Mouse (Mus musculus): ENCODE results near the gene Ero1lb. TPM values are rescaled to one million over a fixed set of nuclear protein-coding genes. Genes with fewer than 3 reads are reported as not detected.
"Not testable (repeated sequence)": the region's sequence is repeated elsewhere in the genome, so short reads cannot be mapped to it uniquely, and the experiment has no call there.

Gene Ero1lb
- polyA plus RNA-seq, 1 experiment from 2014 or later = 14.3 TPM

DNA sequence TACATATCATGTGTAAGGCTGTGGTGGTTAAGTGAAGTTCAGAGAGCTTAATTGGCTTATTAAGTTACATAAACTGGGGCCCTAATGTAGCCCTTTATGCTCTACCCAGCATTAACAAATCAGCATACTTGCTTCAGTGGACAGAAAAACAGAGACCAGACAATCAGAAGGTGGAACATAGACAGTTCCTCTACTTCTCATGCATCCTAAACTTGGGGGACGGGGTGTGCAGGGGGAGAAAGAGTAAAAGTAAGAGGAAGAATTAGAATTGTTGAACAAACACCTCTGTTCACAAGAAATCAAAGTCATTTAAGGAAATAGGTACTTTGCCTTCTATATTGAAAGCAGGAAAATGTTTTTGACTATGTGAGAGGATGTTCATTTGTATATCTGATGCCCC is 2.3 kb downstream of the Ero1lb start:
- no peaks in the 10 kb centered on the region for H3K27me3 ChIP-seq (ENCODE audit: control insufficient read depth, insufficient read depth, low read length)
- H3K4me2 ChIP-seq = no peak overlapping the region
- ATAC-seq (ENCODE audit: low FRiP score) (no peak), DNase-seq (ENCODE audit: low spot score, missing footprints) (no peak)
- H3K36me3 ChIP-seq (ENCODE audit: control insufficient read depth, insufficient read depth, low read length) = no peaks in the 10 kb centered on the region
- H3K9ac ChIP-seq (ENCODE audit: low read length) = no peak overlapping the region
- H3K27ac ChIP-seq (ENCODE audit: low read depth, low read length) = no peak overlapping the region
- 63% methylated on average over 1 of the region's 1 CpGs for WGBS
- peaks cover 8% of the 10 kb centered on the region for H3K4me1 ChIP-seq (ENCODE audit: control insufficient read depth, insufficient read depth, low read length)
- H3K4me3 ChIP-seq (ENCODE audit: low read depth, low read length) = no peak overlapping the region
- no peaks in the 10 kb centered on the region for H3K9me3 ChIP-seq (ENCODE audit: control insufficient read depth, low read length)

GRCm38 (mm10) chr13:12568597-12569469 is 3.2 kb downstream of the Ero1lb start:
- Histone ChIP-seq H3K27ac (ENCODE audit: low read depth, low read length) (no peak overlapping the region), H3K9me3 (ENCODE audit: control insufficient read depth, low read length) (no peaks in the 10 kb centered on the region), H3K4me3 (ENCODE audit: low read depth, low read length) (no peak overlapping the region), H3K4me1 (ENCODE audit: control insufficient read depth, insufficient read depth, low read length) (peaks cover 8% of the 10 kb centered on the region), H3K4me2 (no peak overlapping the region), H3K27me3 (ENCODE audit: control insufficient read depth, insufficient read depth, low read length) (no peaks in the 10 kb centered on the region), H3K36me3 (ENCODE audit: control insufficient read depth, insufficient read depth, low read length) (no peaks in the 10 kb centered on the region), H3K9ac (ENCODE audit: low read length) (no peak overlapping the region)
- no peak for DNase-seq (ENCODE audit: low spot score, missing footprints)
- ATAC-seq (ENCODE audit: low FRiP score) = no peak
- 67% methylated on average over 9 of the region's 9 CpGs for WGBS

GRCm38 (mm10) chr13:12569741-12570140 is 4.1 kb downstream of the Ero1lb start:
- DNase-seq (ENCODE audit: low spot score, missing footprints) = no peak
- whole genome bisulfite sequencing = 81% methylated on average over 7 of the region's 7 CpGs
- peaks cover 8% of the 10 kb centered on the region for H3K4me1 ChIP-seq (ENCODE audit: control insufficient read depth, insufficient read depth, low read length)
- no peak for ATAC-seq (ENCODE audit: low FRiP score)
- no peak overlapping the region for H3K9ac ChIP-seq (ENCODE audit: low read length)
- no peak overlapping the region for H3K27ac ChIP-seq (ENCODE audit: low read depth, low read length)
- H3K27me3 ChIP-seq (ENCODE audit: control insufficient read depth, insufficient read depth, low read length) = no peaks in the 10 kb centered on the region
- no peak overlapping the region for H3K4me3 ChIP-seq (ENCODE audit: low read depth, low read length)
- no peak overlapping the region for H3K4me2 ChIP-seq
- H3K36me3 ChIP-seq (ENCODE audit: control insufficient read depth, insufficient read depth, low read length) = no peaks in the 10 kb centered on the region
- H3K9me3 ChIP-seq (ENCODE audit: control insufficient read depth, low read length) = no peaks in the 10 kb centered on the region

- Histone ChIP-seq H3K27me3 (ENCODE audit: control insufficient read depth, insufficient read depth, low read length) (no peaks in the 10 kb centered on the region), H3K9ac (ENCODE audit: low read length) (no peak overlapping the region), H3K4me2 (no peak overlapping the region), H3K27ac (ENCODE audit: low read depth, low read length) (no peak overlapping the region), H3K9me3 (ENCODE audit: control insufficient read depth, low read length) (no peaks in the 10 kb centered on the region), H3K36me3 (ENCODE audit: control insufficient read depth, insufficient read depth, low read length) (no peaks in the 10 kb centered on the region), H3K4me3 (ENCODE audit: low read depth, low read length) (no peak overlapping the region), H3K4me1 (ENCODE audit: control insufficient read depth, insufficient read depth, low read length) (no peaks in the 10 kb centered on the region)
- 90% methylated on average over 9 of the region's 9 CpGs for WGBS
- no peak for DNase-seq (ENCODE audit: low spot score, missing footprints)
- ATAC-seq (ENCODE audit: low FRiP score) = no peak
These were observed 9.4 kb downstream of the Ero1lb start for GRCm38 (mm10) chr13:12574979-12575536.

DNA sequence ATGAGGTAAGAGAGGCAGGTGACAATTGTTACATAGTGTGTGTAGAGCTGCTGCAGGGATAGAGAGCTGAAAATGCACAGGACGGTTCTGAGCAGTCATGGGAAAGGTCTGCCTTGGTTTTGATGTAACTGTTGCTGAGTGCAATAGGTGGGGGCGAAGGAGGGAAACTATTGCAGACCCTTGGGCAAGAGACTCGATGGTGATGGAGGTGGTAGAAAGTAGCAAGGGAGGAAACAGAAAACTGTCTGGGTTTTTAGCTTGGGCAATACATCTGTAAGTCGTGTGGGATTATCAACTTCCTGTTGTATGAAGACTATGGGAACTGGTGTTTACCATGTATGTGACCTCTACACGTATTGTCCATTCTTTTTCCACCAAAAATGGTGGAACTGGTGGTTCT is 12.5 kb downstream of the Ero1lb start:
- no peaks in the 10 kb centered on the region for H3K27me3 ChIP-seq (ENCODE audit: control insufficient read depth, insufficient read depth, low read length)
- no peaks in the 10 kb centered on the region for H3K9me3 ChIP-seq (ENCODE audit: control insufficient read depth, low read length)
- 91% methylated on average over 5 of the region's 5 CpGs for WGBS
- H3K27ac ChIP-seq (ENCODE audit: low read depth, low read length) = no peak overlapping the region
- ATAC-seq (ENCODE audit: low FRiP score) (no peak), DNase-seq (ENCODE audit: low spot score, missing footprints) (no peak)
- H3K4me1 ChIP-seq (ENCODE audit: control insufficient read depth, insufficient read depth, low read length) = no peaks in the 10 kb centered on the region
- no peak overlapping the region for H3K4me2 ChIP-seq
- H3K36me3 ChIP-seq (ENCODE audit: control insufficient read depth, insufficient read depth, low read length) = no peaks in the 10 kb centered on the region
- no peak overlapping the region for H3K4me3 ChIP-seq (ENCODE audit: low read depth, low read length)
- H3K9ac ChIP-seq (ENCODE audit: low read length) = no peak overlapping the region

- Histone ChIP-seq H3K4me1 (ENCODE audit: control insufficient read depth, insufficient read depth, low read length) (no peaks in the 10 kb centered on the region), H3K27ac (ENCODE audit: low read depth, low read length) (no peak overlapping the region), H3K4me2 (no peak overlapping the region), H3K36me3 (ENCODE audit: control insufficient read depth, insufficient read depth, low read length) (no peaks in the 10 kb centered on the region), H3K4me3 (ENCODE audit: low read depth, low read length) (no peak overlapping the region), H3K9ac (ENCODE audit: low read length) (no peak overlapping the region), H3K27me3 (ENCODE audit: control insufficient read depth, insufficient read depth, low read length) (no peaks in the 10 kb centered on the region), H3K9me3 (ENCODE audit: control insufficient read depth, low read length) (no peaks in the 10 kb centered on the region)
- DNase-seq (ENCODE audit: low spot score, missing footprints) (peak; percentile 99), ATAC-seq (ENCODE audit: low FRiP score) (peak; percentile 79)
- WGBS = 3% methylated on average over 3 of the region's 3 CpGs
These were observed 23.3 kb downstream of the Ero1lb start for GRCm38 (mm10) chr13:12589003-12589402.

DNA sequence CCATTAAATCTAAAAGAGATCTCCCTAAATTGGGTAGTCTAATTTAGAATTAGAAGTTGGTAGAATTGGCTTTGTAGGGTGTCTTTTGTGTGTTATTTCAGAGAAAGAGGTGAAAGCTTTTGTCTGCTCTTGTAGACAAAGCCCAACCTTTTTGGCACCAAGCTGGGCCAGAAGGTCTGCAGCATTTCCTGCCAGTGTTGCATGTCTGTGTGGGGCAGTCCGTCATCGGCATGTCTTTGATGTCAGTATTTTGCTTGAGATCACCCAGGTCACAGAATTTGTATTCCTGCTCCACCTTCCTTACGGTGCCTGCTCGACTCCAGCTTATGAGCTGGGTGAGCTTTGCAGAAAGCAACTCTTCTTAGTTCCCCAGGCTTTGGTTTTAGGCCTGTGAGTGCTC is 31.4 kb downstream of the Ero1lb start:
- WGBS = 80% methylated on average over 4 of the region's 4 CpGs
- H3K4me1 ChIP-seq (ENCODE audit: control insufficient read depth, insufficient read depth, low read length); H3K4me3 ChIP-seq (ENCODE audit: low read depth, low read length); H3K27ac ChIP-seq (ENCODE audit: low read depth, low read length); H3K4me2 ChIP-seq; H3K9ac ChIP-seq (ENCODE audit: low read length); H3K9me3 ChIP-seq (ENCODE audit: control insufficient read depth, low read length); ATAC-seq (ENCODE audit: low FRiP score); DNase-seq (ENCODE audit: low spot score, missing footprints); H3K27me3 ChIP-seq (ENCODE audit: control insufficient read depth, insufficient read depth, low read length); H3K36me3 ChIP-seq (ENCODE audit: control insufficient read depth, insufficient read depth, low read length): not testable (repeated sequence)

GRCm38 (mm10) chr13:12610206-12610605 is 44.5 kb downstream of the Ero1lb start:
- not testable (repeated sequence) for H3K9me3 ChIP-seq (ENCODE audit: control insufficient read depth, low read length); ATAC-seq (ENCODE audit: low FRiP score)

DNA sequence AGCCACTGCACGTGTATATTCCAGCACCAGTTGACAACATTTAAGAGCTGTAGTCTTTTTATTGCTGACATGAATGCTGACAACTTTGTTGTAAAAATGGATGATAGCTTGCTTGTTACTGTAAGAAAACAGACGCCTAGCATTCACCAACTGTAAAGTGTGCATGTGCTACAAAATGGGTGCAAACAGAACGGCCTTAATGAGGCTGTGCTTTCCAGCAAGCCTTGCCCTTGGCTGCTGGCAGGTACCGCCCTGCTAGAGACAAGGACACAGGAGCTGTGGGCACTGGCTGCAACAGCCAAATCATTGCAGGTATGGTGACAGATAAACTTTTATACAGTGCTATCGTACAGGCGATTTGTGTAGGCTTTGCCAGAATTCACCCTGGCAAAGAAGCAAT is 48.4 kb downstream of the Ero1lb start:
- not testable (repeated sequence) for H3K27ac ChIP-seq (ENCODE audit: low read depth, low read length); H3K4me1 ChIP-seq (ENCODE audit: control insufficient read depth, insufficient read depth, low read length); H3K9me3 ChIP-seq (ENCODE audit: control insufficient read depth, low read length); DNase-seq (ENCODE audit: low spot score, missing footprints); H3K36me3 ChIP-seq (ENCODE audit: control insufficient read depth, insufficient read depth, low read length); H3K27me3 ChIP-seq (ENCODE audit: control insufficient read depth, insufficient read depth, low read length); H3K4me2 ChIP-seq; H3K9ac ChIP-seq (ENCODE audit: low read length); ATAC-seq (ENCODE audit: low FRiP score); H3K4me3 ChIP-seq (ENCODE audit: low read depth, low read length)
- 93% methylated on average over 5 of the region's 6 CpGs for WGBS

More at GRCm38 (mm10) chr13:12610206-12610605, 44.5 kb downstream of the Ero1lb start:
- H3K4me1 ChIP-seq (ENCODE audit: control insufficient read depth, insufficient read depth, low read length); H3K27ac ChIP-seq (ENCODE audit: low read depth, low read length); H3K36me3 ChIP-seq (ENCODE audit: control insufficient read depth, insufficient read depth, low read length); H3K4me2 ChIP-seq; H3K4me3 ChIP-seq (ENCODE audit: low read depth, low read length); DNase-seq (ENCODE audit: low spot score, missing footprints); H3K27me3 ChIP-seq (ENCODE audit: control insufficient read depth, insufficient read depth, low read length); H3K9ac ChIP-seq (ENCODE audit: low read length): not testable (repeated sequence)
